Mouse (Mus musculus) CH12.LX (cell line): Measurements from ENCODE around the gene E4f1. TPM values are rescaled to one million over a fixed set of nuclear protein-coding genes. Genes with fewer than 3 reads are reported as not detected.

Experiments
- DNase-seq: peaks from one replicate; pipeline ENCODE4 v3.0.0-alpha.2; 2013; ENCODE audit errors: extremely low read depth
- H3K27ac ChIP-seq: 2 replicates; pipeline ENCODE4 v1.5.1; 2012; ENCODE audit warnings: low read depth, mild to moderate bottlenecking, control low read depth, moderate library complexity; ENCODE audit not compliant: insufficient read depth
- H3K27me3 ChIP-seq: replicated peaks from 2 replicates; pipeline ENCODE3; 2012; ENCODE audit warnings: inconsistent platforms
- H3K36me3 ChIP-seq, 2 experiments: replicated peaks in 1 of 2; 2 replicates each; pipeline versions ENCODE3 to v1.6.1; 2012; ENCODE audit warnings: inconsistent platforms in 1 of 2, low read length in 1 of 2, mild to moderate bottlenecking in 1 of 2, mixed read lengths in 1 of 2, moderate library complexity in 1 of 2; ENCODE audit not compliant: control insufficient read depth in 1 of 2, insufficient read depth in 1 of 2
- H3K4me1 ChIP-seq, 2 experiments: 2 replicates each; pipeline ENCODE4 v1.6.1; 2012; ENCODE audit warnings: inconsistent platforms in 1 of 2, moderate library complexity in 1 of 2; ENCODE audit not compliant: insufficient read depth in 2 of 2, control insufficient read depth in 1 of 2
- H3K4me2 ChIP-seq: 2 replicates; pipeline ENCODE4 v1.6.1; 2012; ENCODE audit warnings: low read depth, mild to moderate bottlenecking, control low read depth; ENCODE audit not compliant: poor library complexity, insufficient read depth, severe bottlenecking
- H3K4me3 ChIP-seq, 3 experiments: fragments of 150-350 bp in 1 of 3; sonication (generic) in 1 of 3; replicated peaks in 1 of 3; 2 replicates each; pipeline versions ENCODE3 to v1.5.1; 2011 to 2012; ENCODE audit warnings: low read depth in 2 of 3, low read length in 2 of 3, mild to moderate bottlenecking in 2 of 3, moderate library complexity in 2 of 3, control low read depth in 1 of 3, improper control_type of control experiment in 1 of 3, inconsistent platforms in 1 of 3, mixed read lengths in 1 of 3; ENCODE audit not compliant: poor library complexity in 1 of 3
- H3K79me2 ChIP-seq: replicated peaks from 2 replicates; pipeline ENCODE4 v1.6.1; 2012; ENCODE audit warnings: mild to moderate bottlenecking, moderate library complexity; ENCODE audit not compliant: control insufficient read depth, poor library complexity, insufficient read depth, severe bottlenecking; ENCODE audit errors: extremely low read depth
- H3K9ac ChIP-seq: 2 replicates; pipeline ENCODE4 v1.6.1; 2012; ENCODE audit warnings: low read depth, mild to moderate bottlenecking, control low read depth, moderate library complexity; ENCODE audit not compliant: insufficient read depth
- H3K9me3 ChIP-seq: replicated peaks from 2 replicates; pipeline ENCODE3; 2012; ENCODE audit warnings: low read length, inconsistent platforms, mixed read lengths
- BHLHE40 ChIP-seq: IDR thresholded peaks from 2 replicates; pipeline ENCODE4 v1.6.1; 2011; ENCODE audit warnings: mild to moderate bottlenecking, low read depth, low read length, improper control_type of control experiment
- CHD1 ChIP-seq: IDR thresholded peaks from 2 replicates; pipeline ENCODE4 v1.6.1; 2012; ENCODE audit warnings: low read depth, low read length, improper control_type of control experiment, inconsistent platforms
- CTCF ChIP-seq, 2 experiments: IDR thresholded peaks in 1 of 2; conservative IDR thresholded peaks in 1 of 2; 2 replicates each; pipeline ENCODE4 v1.5.1; 2011 to 2012; ENCODE audit warnings: low read depth in 2 of 2, low read length in 2 of 2, improper control_type of control experiment in 1 of 2, inconsistent platforms in 1 of 2, mild to moderate bottlenecking in 1 of 2, moderate library complexity in 1 of 2
- ELF1 ChIP-seq: IDR thresholded peaks from 2 replicates; pipeline ENCODE4 v1.6.1; 2014; ENCODE audit warnings: low read depth, mild to moderate bottlenecking, inconsistent platforms, low read length, improper control_type of control experiment
- EP300 ChIP-seq: IDR thresholded peaks from 2 replicates; pipeline ENCODE4 v1.6.1; 2011; ENCODE audit warnings: low read length, improper control_type of control experiment
- GABPA ChIP-seq: IDR thresholded peaks from 2 replicates; pipeline ENCODE4 v1.6.1; 2012; ENCODE audit warnings: low read depth, low read length, improper control_type of control experiment, inconsistent platforms; ENCODE audit not compliant: insufficient replicate concordance
- JUN ChIP-seq: IDR thresholded peaks from 2 replicates; pipeline ENCODE4 v1.6.1; 2011; ENCODE audit warnings: low read depth, mild to moderate bottlenecking, low read length, improper control_type of control experiment, moderate library complexity; ENCODE audit not compliant: insufficient read depth
- JUND ChIP-seq: conservative IDR thresholded peaks from 2 replicates; pipeline ENCODE4 v1.6.1; 2011; ENCODE audit warnings: low read depth, low read length, improper control_type of control experiment
- KAT2A ChIP-seq: IDR thresholded peaks from 2 replicates; pipeline ENCODE4 v1.6.1; 2012; ENCODE audit warnings: low read length, improper control_type of control experiment, inconsistent platforms; ENCODE audit not compliant: insufficient replicate concordance
- MAFK ChIP-seq: IDR thresholded peaks from 2 replicates; pipeline ENCODE4 v1.6.1; 2011; ENCODE audit warnings: low read length, improper control_type of control experiment; ENCODE audit not compliant: insufficient replicate concordance
- MAX ChIP-seq: IDR thresholded peaks from 2 replicates; pipeline ENCODE4 v1.6.1; 2011; ENCODE audit warnings: low read length, improper control_type of control experiment
- MEF2A ChIP-seq: IDR thresholded peaks from 2 replicates; pipeline ENCODE4 v1.6.1; 2014; ENCODE audit warnings: low read depth, mild to moderate bottlenecking, inconsistent platforms, low read length, improper control_type of control experiment, borderline replicate concordance
- NRF1 ChIP-seq: IDR thresholded peaks from 2 replicates; pipeline ENCODE4 v1.6.1; 2014; ENCODE audit warnings: low read depth, mild to moderate bottlenecking, inconsistent platforms, low read length, improper control_type of control experiment, moderate library complexity
- PAX5 ChIP-seq: IDR thresholded peaks from 2 replicates; pipeline ENCODE4 v1.6.1; 2012; ENCODE audit warnings: low read length, inconsistent platforms, mixed read lengths
- POLR2A ChIP-seq: IDR thresholded peaks from 2 replicates; pipeline ENCODE4 v1.6.1; 2011; ENCODE audit warnings: low read depth, mild to moderate bottlenecking, improper control_type of control experiment, low read length
- RCOR1 ChIP-seq: conservative IDR thresholded peaks from 2 replicates; pipeline ENCODE4 v1.6.1; 2012; ENCODE audit warnings: low read depth, mild to moderate bottlenecking, inconsistent platforms, low read length, improper control_type of control experiment
- SIN3A ChIP-seq: IDR thresholded peaks from 2 replicates; pipeline ENCODE4 v1.6.1; 2012; ENCODE audit warnings: low read length, improper control_type of control experiment, inconsistent platforms
- SMC3 ChIP-seq: IDR thresholded peaks from 2 replicates; pipeline ENCODE4 v1.6.1; 2011; ENCODE audit warnings: low read depth, low read length, improper control_type of control experiment
- TBP ChIP-seq: conservative IDR thresholded peaks from 2 replicates; pipeline ENCODE4 v1.6.1; 2011; ENCODE audit warnings: low read depth, low read length, improper control_type of control experiment
- UBTF ChIP-seq: IDR thresholded peaks from 2 replicates; pipeline ENCODE4 v1.6.1; 2012; ENCODE audit warnings: low read depth, mild to moderate bottlenecking, inconsistent platforms, low read length, improper control_type of control experiment, moderate library complexity
- ZKSCAN1 ChIP-seq: IDR thresholded peaks from 2 replicates; pipeline ENCODE4 v1.6.1; 2012; ENCODE audit warnings: low read depth, inconsistent platforms, low read length, improper control_type of control experiment, borderline replicate concordance
- dilution Hi-C: fragments of 300-500 bp; cut with MboI; formaldehyde crosslinking; loops from 2 replicates; pipeline ENCODE4 v1.14.3; 2020; ENCODE audit warnings: low sequenced_read_pairs; ENCODE audit not compliant: extremely low pct_unique_long_range_greater_than_20kb, extremely low pct_ligation_motif_present
- in situ Hi-C: fragments of 300-500 bp; cut with MboI; formaldehyde crosslinking; loops from 3 replicates; pipeline ENCODE4 v1.14.3; 2019; ENCODE audit warnings: low sequenced_read_pairs, low pct_ligation_motif_present, low pct_unique_long_range_greater_than_20kb, mixed read lengths
- polyA plus RNA-seq: library from polyadenylated mRNA; unstranded; fragments of >175 nt; gene quantifications from 2 replicates; pipeline ENCODE4 v1.2.1, GENCODE M21; 2012; ENCODE audit warnings: low read depth; ENCODE audit not compliant: insufficient read length
- total RNA-seq, 2 experiments: library from RNA; depleted of rRNA; stranded (reverse); fragments of 300-350 nt in 1 of 2; fragments of >200 nt in 1 of 2; gene quantifications; 2 replicates each; pipeline ENCODE4 v1.2.3; 2012 to 2014

E4f1 gene
- total and polyA plus RNA-seq, 3 experiments = 10.2 to 22.7 (median 16.2) TPM

- Histone ChIP-seq H3K4me3 (no peak overlapping the region), H3K79me2 (peaks cover 7% of the 10 kb centered on the region; the same call in 1 of the 2 replicates), H3K4me1 (peaks cover 12 to 23% of the 10 kb centered on the region in 2 experiments), H3K27ac (no peak overlapping the region), H3K9me3 (no peaks in the 10 kb centered on the region), H3K4me2 (no peak overlapping the region), H3K36me3 (peaks cover 10 to 39% of the 10 kb centered on the region in 2 experiments), H3K9ac (no peak overlapping the region), H3K27me3 (no peaks in the 10 kb centered on the region)
- dilution Hi-C loops = no loop called here
- TF ChIP-seq TBP (0 out of 2 replicates have a peak, but pooled peaks have one; percentile 57), ELF1 (0 out of 2 replicates have a peak, but pooled peaks have one; percentile 11), MAX (no peak), MEF2A (no peak), PAX5 (no peak), UBTF (no peak), SMC3 (no peak), CHD1 (no peak), CTCF (conservative IDR thresholded peaks at IDR 0.05 in 1 of 2, IDR thresholded peaks at IDR 0.05 in 1 of 2; ENCODE audit: low read depth in 2 of 2, low read length in 2 of 2) (no peak)
- in situ Hi-C loops = no loop called here
- no peak for DNase-seq
Observed at GRCm38 (mm10) chr17:24468636-24469246, 1.4 kb downstream of the E4f1 start.

GRCm38 (mm10) chr17:24463374-24464133 lies 6.6 kb downstream of the E4f1 start:
- Histone ChIP-seq H3K4me1 (peaks cover 6 to 7% of the 10 kb centered on the region in 2 experiments; a peak in 2 of 4 replicates), H3K36me3 (peaks cover 3 to 18% of the 10 kb centered on the region in 2 experiments), H3K9me3 (no peaks in the 10 kb centered on the region), H3K27me3 (no peaks in the 10 kb centered on the region), H3K9ac (no peak overlapping the region), H3K79me2 (no peaks in the 10 kb centered on the region), H3K27ac (no peak overlapping the region), H3K4me2 (no peak overlapping the region), H3K4me3 (no peak overlapping the region)
- DNase-seq = no peak
- no peak for TF ChIP-seq JUN
- TF ChIP-seq CTCF (conservative IDR thresholded peaks at IDR 0.05 in 1 of 2, IDR thresholded peaks at IDR 0.05 in 1 of 2; ENCODE audit: low read depth in 2 of 2, low read length in 2 of 2) = peak in 1 of 2 experiments; percentile 37; a peak in 3 of 4 replicates
- dilution Hi-C loops (no loop called here), in situ Hi-C loops (no loop called here)

GRCm38 (mm10) chr17:24462932-24463331 lies 7.2 kb downstream of the E4f1 start:
- in situ Hi-C loops = no loop called here
- Histone ChIP-seq H3K27ac (no peak overlapping the region), H3K4me2 (no peak overlapping the region), H3K79me2 (no peaks in the 10 kb centered on the region), H3K9me3 (no peaks in the 10 kb centered on the region), H3K9ac (no peak overlapping the region), H3K27me3 (no peaks in the 10 kb centered on the region), H3K4me3 (no peak overlapping the region), H3K36me3 (peaks cover 3 to 18% of the 10 kb centered on the region in 2 experiments), H3K4me1 (peaks cover 4 to 7% of the 10 kb centered on the region in 2 experiments; a peak in 2 of 4 replicates)
- TF ChIP-seq JUND (no peak), NRF1 (no peak), GABPA (no peak), CHD1 (no peak), TBP (no peak), ELF1 (no peak), POLR2A (no peak), MAFK (no peak), RCOR1 (no peak), SIN3A (no peak), KAT2A (no peak), EP300 (no peak), BHLHE40 (no peak), ZKSCAN1 (no peak)
- dilution Hi-C loops = no loop called here
- DNase-seq = no peak
